Mouse (Mus musculus) heart, adult 2 months (tissue): ENCODE measurements around the gene Rasgrf2.

Experiments used
- CTCF ChIP-seq: fragments of 200-600 bp; IDR thresholded peaks from 2 replicates; pipeline ENCODE4 v1.8.1; 2022; ENCODE audit warnings: antibody characterized with exemption, mild to moderate bottlenecking, moderate library complexity
- EP300 ChIP-seq: fragments of 200-500 bp; IDR thresholded peaks from 2 replicates; pipeline ENCODE4 v1.6.1; 2011; ENCODE audit warnings: low read depth, low read length, control low read depth; ENCODE audit not compliant: insufficient read depth
- POLR2A ChIP-seq: fragments of 200-500 bp; IDR thresholded peaks from 2 replicates; pipeline ENCODE4 v1.6.1; 2011; ENCODE audit warnings: mild to moderate bottlenecking, low read depth, low read length, control low read depth; ENCODE audit not compliant: insufficient read depth

GRCm38 (mm10) chr13:91877996-91878395 lies 253.5 kb downstream of the Rasgrf2 start:
- no peak for TF ChIP-seq CTCF
- no peak for TF ChIP-seq POLR2A
- TF ChIP-seq EP300: no peak
